Mouse (Mus musculus) left cerebral cortex, postnatal 25 days (tissue): ENCODE measurements at regions not wholly inside any gene's neighbourhood (a gene's known extent, or its start where the extent isn't known, plus 50 kb on each side); places are given as distances from the start of the nearest gene placed in this dataset.
A peak's percentile ranks its signal among the peaks of the same experiment; 100 is the strongest.

Experiments used
- DNase-seq, 2 experiments: peaks; one replicate each; pipeline ENCODE4 v3.0.0; 2022; ENCODE audit warnings: low spot score in 2 of 2, mixed read lengths in 1 of 2
- intact Hi-C: fragments of 180-260 bp; cut with DNase I; formaldehyde crosslinking; loops from one replicate; pipeline ENCODE4 v1.15.1; 2025

GRCm38 (mm10) chr9:24833766-24834165 is 59.7 kb upstream of the Tbx20 start:
- no peak for DNase-seq
- intact Hi-C loops, result no loop called here

- no peak for DNase-seq
- intact Hi-C loops, result no loop called here
Observed at GRCm38 (mm10) chr9:24848210-24848609, 74.1 kb upstream of the Tbx20 start.

GRCm38 (mm10) chr9:24859459-24859858 is 85.4 kb upstream of the Tbx20 start:
- no peak for DNase-seq
- intact Hi-C loops, result no loop called here

GRCm38 (mm10) chr9:24866390-24867173 is 92.5 kb upstream of the Tbx20 start:
- intact Hi-C loops, result no loop called here

GRCm38 (mm10) chr9:24868746-24869145 is 94.6 kb upstream of the Tbx20 start:
- DNase-seq, result no peak
- intact Hi-C loops, result no loop called here

More at GRCm38 (mm10) chr9:24866390-24867173, 92.5 kb upstream of the Tbx20 start:
- DNase-seq, result no peak

- DNase-seq, result no peak
- intact Hi-C loops, result no loop called here
Observed at GRCm38 (mm10) chr9:24874434-24875143, 100.5 kb upstream of the Tbx20 start.

- DNase-seq, result no peak
- intact Hi-C loops, result no loop called here
Observed at GRCm38 (mm10) chr9:24878384-24879174, 104.5 kb upstream of the Tbx20 start.

GRCm38 (mm10) chr9:24879662-24880061 is 105.6 kb upstream of the Tbx20 start:
- intact Hi-C loops, result no loop called here
- DNase-seq, result no peak

GRCm38 (mm10) chr9:24884011-24884410 is 109.9 kb upstream of the Tbx20 start:
- DNase-seq, result no peak
- intact Hi-C loops, result no loop called here

- intact Hi-C loops, result no loop called here
Observed at GRCm38 (mm10) chr9:24888282-24888681, 114.2 kb upstream of the Tbx20 start.

GRCm38 (mm10) chr9:24896498-24897261 is 122.6 kb upstream of the Tbx20 start:
- no peak for DNase-seq
- intact Hi-C loops, result no loop called here

More at GRCm38 (mm10) chr9:24888282-24888681, 114.2 kb upstream of the Tbx20 start:
- no peak for DNase-seq

- intact Hi-C loops, result no loop called here
- DNase-seq, result no peak
Observed at GRCm38 (mm10) chr9:24899206-24899928, 125.3 kb upstream of the Tbx20 start.

GRCm38 (mm10) chr9:24903706-24904105 is 129.6 kb upstream of the Tbx20 start:
- DNase-seq, result no peak
- intact Hi-C loops, result no loop called here

- DNase-seq, result peak; percentile 51 to 83
- intact Hi-C loops, result no loop called here
Observed at GRCm38 (mm10) chr9:24909086-24909979, 135.2 kb upstream of the Tbx20 start.

GRCm38 (mm10) chr9:24910738-24911137 is 136.6 kb upstream of the Tbx20 start:
- no peak for DNase-seq
- intact Hi-C loops, result no loop called here

- intact Hi-C loops, result no loop called here
- no peak for DNase-seq
Observed at GRCm38 (mm10) chr9:24920031-24920445, 145.9 kb upstream of the Tbx20 start.

- no peak for DNase-seq
- intact Hi-C loops, result no loop called here
Observed at GRCm38 (mm10) chr9:24922051-24922860, 148.2 kb upstream of the Tbx20 start.
